Mouse (Mus musculus) gastrocnemius, postnatal 36 days (tissue): ENCODE results near the gene Cpt1b. TPM values are rescaled to one million over a fixed set of nuclear protein-coding genes. Genes with fewer than 3 reads are reported as not detected.
"Not testable (repeated sequence)": the region's sequence is repeated elsewhere in the genome, so short reads cannot be mapped to it uniquely, and the experiment has no call there.

Experiments
- DNase-seq, 2 experiments: peaks; one replicate each; pipeline ENCODE4 v3.0.0; 2022
- intact Hi-C: fragments of 180-260 bp; cut with DNase I; formaldehyde crosslinking; loops from one replicate; pipeline ENCODE4 v1.15.1; 2025
- total RNA-seq, 2 experiments: library from RNA; stranded (reverse); gene quantifications; 2 replicates each; pipeline ENCODE4 v1.2.3; 2021

Cpt1b gene
- total RNA-seq, 2 experiments from 2014 or later: 255 to 278 TPM

DNA sequence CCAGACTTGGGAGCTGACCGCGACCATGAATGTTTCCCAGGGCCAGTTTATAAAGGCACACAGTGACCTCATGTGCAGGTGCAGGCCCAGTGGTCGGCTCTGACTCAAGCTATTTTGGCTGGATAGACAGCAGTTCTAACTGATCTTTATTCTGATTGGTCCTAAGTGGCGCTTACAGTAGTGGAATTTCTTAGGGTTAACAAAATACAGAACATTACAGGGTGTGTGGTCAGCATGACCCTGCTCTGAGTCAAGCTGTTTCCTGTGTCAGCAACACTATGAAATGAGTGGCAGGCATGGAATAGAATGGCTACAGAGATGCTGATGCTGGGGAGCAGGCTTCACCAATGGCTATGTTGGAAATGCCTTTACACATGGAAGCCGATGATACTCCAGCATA lies 10.2 kb upstream of the Cpt1b start:
- intact Hi-C loops: no loop called here

DNA sequence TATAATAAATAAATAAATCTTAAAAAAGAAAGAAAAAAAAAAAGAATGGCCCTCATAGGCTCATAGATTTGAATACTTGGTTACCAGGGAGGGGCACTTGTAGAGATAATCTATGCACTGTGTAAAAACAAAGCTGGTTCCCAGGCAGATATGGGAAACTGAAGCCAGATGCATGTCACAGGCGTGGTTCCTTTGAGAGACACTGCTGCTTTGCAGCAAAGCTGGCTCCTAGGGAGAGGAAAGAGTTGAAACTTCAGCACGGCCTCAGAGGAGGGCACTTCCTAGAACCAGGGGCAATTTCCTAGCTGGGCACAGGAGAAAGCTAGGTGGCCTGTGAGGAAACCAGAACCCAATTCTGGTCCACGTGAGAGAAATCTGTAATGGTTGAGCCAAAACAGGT lies 8.5 kb upstream of the Cpt1b start:
- intact Hi-C loops: no loop called here
- DNase-seq: no peak

More for the DNA sequence above, 10.2 kb upstream of the Cpt1b start:
- DNase-seq: no peak

DNA sequence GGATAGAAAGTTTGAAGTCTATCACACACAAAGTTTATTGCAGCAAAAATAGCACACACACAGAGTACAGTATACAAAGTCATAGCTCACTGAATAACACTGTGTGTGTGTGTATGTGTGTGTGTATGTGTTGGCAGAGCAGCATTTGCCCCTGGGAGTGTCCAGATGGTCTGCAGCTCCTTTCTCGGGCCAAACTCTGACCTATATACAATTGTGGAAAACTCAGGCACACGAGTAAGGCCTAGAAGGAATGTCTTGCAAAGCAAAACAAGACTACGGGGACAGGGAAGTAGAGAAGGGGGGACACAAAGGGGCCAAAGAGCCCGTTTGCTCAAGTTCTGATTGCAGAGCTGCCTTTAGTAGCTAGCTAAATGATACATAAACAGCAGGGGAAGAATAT lies 7.3 kb upstream of the Cpt1b start:
- DNase-seq: no peak

DNA sequence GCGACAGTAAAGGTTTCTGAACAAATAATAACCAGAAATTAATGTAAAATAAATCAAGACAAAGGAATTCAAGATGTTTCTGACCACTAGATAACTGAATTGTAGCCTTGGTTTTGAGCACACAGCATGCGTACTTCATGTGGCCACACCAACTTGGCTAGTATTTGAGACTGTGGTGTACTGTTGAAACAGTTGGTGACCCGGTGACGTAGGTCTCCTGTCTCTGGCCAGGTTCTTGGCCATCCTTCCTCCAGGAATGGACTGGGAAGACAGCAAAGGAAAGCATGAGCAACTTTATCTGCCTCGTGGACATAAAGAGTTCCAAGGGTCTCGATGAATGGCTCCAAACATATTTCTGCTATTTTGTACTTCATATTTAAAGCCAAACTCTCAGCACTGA lies 6.1 kb upstream of the Cpt1b start:
- no peak for DNase-seq
- intact Hi-C loops: no loop called here

More for the DNA sequence above, 7.3 kb upstream of the Cpt1b start:
- intact Hi-C loops: no loop called here

DNA sequence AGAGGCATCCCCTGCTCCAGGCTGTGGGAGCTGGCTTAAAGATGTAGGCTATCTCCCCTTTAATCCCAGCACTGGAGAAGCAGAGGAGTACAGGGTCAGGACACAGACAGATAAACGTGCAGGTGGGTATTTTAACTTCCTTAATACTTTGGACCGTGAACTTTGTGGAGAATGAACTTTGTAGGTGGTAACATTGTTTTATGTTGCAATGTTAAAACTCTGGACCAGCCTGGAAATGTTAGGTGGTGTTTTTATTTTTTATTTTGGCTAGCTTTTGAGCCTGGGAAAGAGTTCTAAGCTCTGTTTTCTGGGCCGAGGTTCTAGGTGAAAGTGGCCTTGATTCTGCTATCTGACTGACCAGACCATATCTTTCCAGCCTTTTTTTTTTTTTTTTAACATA lies 5.6 kb upstream of the Cpt1b start:
- intact Hi-C loops: no loop called here
- DNase-seq: no peak

DNA sequence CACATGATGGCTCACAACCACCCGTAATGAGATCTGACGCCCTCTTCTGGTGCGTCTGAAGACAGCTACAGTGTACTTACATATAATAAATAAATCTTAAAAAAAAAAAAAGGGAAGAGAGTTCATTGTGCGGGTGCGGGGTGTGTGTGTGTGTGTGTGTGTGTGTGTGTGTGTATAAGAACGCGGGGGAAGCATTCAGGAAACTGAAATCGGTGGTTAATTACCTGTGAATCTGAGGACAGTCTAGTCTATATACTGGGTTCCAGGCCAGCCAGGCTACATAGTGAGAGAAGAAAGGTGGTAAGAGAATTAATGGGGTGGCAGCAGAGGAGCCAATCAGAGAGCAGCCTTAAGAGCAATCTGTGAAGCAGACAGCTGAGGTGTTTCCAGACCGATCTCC lies 5.1 kb upstream of the Cpt1b start:
- intact Hi-C loops, DNase-seq: not testable (repeated sequence)

DNA sequence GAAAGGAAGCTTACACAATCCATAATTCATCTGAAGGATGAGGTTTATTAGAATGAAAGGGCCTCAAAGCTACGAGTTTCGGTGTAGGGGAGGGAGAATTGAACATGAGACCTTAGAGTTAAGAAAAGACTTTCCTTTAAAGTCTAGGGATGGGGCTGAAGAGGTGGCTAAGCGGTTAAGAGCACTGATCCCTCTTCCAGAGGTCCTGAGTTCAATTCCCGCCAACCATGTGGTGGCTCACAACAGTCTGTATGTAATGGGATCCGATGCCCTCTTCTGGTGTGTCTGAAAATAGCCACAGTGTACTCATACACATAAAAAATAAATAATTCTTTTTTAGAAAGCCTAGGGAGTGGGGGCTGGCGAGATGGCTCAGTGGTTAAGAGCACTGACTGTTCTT lies 4.7 kb upstream of the Cpt1b start:
- intact Hi-C loops: no loop called here
- no peak for DNase-seq

DNA sequence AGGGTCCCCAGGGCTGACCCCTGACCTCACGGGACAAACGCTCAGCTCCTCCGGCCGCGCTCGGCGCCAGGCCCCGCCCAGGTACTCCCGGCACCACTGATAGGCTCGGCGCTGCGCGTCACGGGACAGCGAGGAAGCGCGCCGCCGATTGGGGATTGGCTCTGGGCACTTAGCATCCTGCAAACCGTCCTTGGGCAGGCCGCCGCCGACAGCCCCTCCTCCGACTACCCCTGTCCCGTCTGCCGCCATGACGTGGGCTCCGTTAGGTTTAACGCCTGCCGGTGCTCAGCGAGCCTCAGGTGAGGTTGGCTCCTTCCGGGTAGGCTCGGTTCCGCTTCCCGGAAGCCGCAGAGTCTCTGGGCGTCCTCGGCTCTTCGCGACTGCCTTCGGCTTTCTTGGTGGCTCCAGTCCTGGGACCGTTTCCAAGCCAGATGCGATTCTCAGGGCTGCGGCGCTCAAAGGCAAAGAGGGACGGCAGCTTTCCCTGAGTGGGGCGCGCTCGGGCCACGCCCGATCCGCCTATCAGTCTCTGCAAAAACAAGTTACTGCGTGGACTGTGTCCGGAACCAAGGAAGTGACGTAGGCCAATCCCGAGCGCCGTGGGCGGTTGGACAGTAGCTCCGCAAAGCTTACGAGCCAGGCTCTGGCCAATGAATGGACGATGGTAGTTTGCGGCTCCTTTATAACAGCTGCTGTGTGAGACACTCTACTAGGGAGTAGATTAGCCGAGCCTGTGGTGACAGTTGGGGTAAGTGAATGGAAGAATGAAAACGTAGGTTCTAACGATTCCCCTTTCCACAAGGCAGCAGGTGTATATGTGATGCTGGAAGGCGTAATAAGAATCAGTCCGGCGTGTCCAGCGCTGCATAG lies 3.9 kb upstream of the Cpt1b start, which contains the start of the genes C730034F03Rik, Gm44502 and Chkb:
C730034F03Rik (plus strand) TSS at position 238 of the 870 bp plus-strand sequence.
Gm44502 (minus strand) TSS at position 345 of the 870 bp plus-strand sequence.
Chkb (minus strand) TSS at position 557 of the 870 bp plus-strand sequence.
- intact Hi-C loops: loop anchor here (5.0 kb wide), 1 partner anchor 57 kb away; the partner anchor contains the start of gene Sco2
- peak; percentile 86 to 87 for DNase-seq

DNA sequence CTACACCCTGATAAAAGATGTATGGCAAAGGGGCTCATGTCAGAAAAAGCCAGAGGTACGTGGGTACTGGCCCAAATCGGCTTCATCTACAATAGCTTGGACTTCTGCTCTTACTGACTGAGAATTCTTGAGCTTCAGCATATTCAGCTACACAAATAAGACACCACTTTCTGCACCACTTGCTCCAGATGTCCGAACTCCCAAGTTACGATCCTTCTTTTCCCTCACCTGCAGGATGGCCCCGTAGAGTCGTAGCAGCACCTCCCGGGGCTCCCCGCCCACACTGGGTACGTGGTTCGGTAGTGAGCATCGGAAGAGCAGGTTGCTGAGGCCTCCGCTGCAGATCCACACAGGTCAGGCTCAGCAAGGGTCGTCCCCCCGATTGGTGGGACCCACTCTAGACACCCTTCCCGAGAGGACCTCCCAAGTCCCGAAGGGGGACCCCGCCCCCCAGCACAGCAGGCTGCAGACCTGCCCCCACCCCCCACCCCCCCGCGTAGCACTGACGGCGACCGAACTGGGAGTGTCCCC lies 3.2 kb upstream of the Cpt1b start:
- intact Hi-C loops: loop anchor here (5.0 kb wide), 1 partner anchor 57 kb away; the partner anchor contains the start of gene Sco2
- DNase-seq: no peak

DNA sequence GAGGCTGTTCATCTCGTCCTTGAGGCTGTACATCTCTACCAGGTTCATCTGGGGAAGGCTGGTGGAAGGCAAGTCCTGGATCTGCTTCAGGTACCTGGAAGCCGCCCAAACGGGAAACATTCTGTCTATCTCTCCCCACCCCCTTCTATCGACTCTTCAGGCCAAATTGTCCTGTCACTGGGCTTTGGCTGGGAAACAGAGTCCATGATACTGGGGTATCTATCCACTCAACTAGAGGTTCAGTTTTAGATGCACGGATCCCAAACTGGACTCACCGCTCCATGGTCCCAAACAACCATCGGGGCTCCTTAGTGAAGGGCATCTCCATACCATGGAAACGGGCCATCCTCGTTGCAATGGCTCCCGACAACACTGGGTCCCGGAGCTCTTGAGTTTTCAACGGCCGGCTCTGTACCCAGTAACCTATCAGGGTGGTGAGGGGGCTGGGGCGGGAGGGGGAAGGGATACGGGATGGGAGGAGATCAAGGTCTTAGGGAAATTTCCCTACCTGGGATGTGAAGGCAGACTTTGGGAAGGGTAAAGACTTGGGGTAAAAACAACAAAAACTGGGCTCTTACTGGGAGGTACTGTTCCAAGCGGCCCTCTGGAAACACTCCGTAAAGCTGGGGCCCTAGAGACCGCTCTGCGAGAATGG lies 2.6 kb upstream of the Cpt1b start:
- intact Hi-C loops: loop anchor here (5.0 kb wide), 1 partner anchor 56 kb away; the partner anchor contains the start of gene Sco2
- no peak for DNase-seq

DNA sequence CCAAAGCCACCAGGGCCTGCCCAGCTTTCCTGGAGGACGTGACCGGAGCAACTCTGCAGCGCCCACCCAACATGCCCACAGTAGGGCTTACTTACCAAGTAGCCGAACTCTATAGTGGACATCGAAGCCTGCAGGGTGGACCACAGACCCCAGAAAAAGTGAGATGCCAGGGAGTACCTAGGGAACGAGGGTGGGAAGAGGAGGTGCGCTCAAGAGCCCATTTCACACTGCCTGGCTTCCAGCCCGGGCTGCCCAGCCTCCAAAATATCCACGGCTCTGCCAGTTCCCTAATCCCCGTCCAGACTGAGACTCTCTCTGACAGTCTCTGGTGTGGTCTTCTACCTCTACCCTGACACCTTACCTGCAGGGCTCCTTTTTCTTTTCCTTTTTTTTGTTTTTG lies 1.1 kb upstream of the Cpt1b start:
- DNase-seq: no peak
- intact Hi-C loops: loop anchor here (5.0 kb wide), 1 partner anchor 54 kb away; the partner anchor contains the start of gene Sco2

DNA sequence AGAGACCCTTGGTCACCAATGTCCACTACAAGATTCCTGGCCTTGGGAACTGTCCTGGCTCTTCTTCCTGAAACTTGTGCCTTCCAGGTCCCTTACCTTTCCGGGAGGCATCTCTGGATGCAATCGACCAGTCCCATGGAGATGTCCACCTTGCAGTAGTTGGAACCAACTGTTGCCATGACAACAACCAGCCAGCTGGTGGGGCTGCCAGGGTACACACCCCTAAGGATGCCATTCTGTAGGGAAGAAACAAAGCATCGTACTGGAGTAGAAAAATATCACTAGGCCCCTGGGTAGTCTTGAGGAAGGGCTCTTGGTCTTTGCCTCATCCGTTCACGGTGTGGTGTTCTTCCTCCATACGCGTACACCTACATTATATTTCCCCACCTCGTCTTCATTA lies 1.0 kb downstream of the Cpt1b start:
- DNase-seq: no peak
- intact Hi-C loops: loop anchor here (5.0 kb wide), 1 partner anchor 52 kb away; the partner anchor contains the start of gene Sco2

DNA sequence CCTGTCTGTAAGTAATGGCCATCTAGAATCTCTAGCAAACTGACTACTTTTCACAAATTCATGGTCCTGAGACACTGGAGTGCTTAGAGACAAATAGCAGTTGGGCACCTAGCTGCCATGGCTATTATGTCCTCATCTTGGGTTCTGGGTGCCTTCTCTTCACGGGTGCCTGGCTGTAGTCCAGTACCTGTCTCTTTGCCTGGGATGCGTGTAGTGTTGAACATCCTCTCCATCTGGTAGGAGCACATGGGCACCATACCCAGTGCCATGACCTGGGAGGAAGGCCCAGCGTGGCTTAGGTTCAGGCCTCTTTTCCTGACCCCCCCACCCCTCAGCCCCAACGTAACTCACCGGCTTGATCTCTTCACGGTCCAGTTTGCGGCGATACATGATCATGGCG lies 3.7 kb downstream of the Cpt1b start:
- DNase-seq: no peak
- intact Hi-C loops: no loop called here

DNA sequence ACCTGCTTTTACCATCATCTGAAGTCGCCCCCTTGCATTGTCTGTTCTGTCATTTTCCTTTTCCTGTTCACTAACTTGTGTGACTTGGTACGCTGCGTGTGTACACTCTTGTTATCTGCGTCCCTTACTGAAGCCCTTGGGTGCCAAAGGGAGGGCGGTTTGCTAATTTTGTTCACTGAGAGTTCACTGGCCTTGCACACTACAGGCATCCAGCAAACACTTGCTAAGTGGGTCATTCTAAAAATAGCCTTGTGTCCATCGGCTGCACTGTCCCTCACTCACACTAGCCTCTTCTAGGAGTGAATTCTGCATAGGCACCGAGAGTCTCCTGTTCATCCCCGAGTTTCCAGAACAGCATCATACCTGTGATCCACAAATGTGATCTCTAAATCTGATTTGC lies 10.4 kb downstream of the Cpt1b start:
- DNase-seq: no peak
- intact Hi-C loops: no loop called here

DNA sequence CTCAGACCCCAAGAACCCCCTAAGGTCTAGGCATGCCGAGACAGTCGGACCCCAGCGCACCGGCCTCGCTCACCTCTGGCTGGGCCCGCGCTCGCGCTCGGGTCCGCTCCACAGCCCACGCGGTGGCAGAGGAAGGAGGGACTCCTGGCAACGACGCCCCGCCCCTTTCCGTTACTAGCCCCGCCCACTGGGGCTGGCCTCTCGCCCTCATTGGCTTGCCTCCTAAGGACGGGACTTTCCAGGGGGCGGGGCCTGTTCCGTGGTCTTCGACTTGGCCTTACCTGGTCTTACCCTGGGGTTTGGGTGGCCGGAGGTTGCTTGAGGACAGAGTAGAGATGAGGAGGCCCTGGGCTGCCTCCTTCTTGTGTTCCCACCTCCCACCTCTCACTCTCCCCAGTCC lies 15.5 kb downstream of the Cpt1b start, which contains the start of gene Syce3:
Syce3 (minus strand) TSS at position 386 of the 400 bp plus-strand sequence.
- intact Hi-C loops: no loop called here
- DNase-seq: no peak

DNA sequence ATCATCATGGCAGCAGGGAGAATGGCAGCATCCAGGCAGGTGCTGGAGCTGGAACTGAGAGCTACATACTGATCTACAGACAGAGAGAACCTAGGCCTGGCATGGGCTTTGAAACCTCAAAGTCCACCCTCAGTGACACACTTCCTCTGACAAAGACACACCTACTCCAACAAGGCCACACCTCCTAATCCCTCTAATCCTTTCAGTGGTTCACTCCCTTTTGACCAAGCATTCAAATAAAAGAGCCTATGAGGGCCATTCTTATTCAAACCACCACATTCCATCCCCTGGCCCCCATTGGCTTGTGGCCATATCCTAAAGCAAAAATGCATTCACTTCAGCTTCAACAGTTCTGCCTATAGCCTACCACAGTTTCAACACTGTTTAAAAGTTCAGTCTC lies 19.0 kb downstream of the Cpt1b start:
- intact Hi-C loops: no loop called here
- no peak for DNase-seq

DNA sequence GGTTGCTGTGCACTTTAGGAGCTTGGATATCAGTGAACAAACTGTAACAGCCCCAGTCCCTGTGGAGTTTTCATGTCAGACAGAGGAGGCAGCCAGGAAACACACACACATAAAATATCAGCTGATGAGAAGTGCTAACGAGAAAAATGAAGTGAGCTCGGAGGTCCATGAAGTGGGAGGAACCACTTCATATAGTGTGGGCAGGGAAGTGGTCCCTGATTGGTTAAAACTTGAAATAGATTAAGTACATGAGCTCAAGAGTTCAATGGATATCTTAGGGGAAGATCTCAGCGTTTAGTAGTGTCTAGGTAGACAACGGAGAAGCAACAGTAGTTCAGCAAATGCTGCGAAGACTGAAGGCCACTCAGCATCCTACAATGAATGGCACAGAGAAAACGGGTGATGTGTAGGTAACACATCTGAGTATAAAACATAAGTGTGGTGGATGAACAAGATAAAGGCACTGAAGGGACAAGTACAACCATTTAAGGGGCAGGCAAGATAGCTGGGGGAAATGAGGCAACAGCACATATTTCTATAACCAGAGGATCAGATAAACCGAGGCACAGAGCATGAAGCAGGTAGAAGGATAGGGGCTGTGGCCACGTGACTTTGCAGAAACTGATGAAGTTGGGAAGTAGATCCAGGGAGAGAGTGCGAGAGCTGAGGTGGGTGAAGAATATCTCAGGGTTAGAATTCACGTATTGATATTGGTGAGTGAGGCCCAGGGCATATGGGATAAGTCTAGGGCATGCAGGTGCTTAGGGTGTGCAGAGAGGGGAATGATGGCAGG lies 20.6 kb downstream of the Cpt1b start:
- no peak for DNase-seq
- intact Hi-C loops: no loop called here

DNA sequence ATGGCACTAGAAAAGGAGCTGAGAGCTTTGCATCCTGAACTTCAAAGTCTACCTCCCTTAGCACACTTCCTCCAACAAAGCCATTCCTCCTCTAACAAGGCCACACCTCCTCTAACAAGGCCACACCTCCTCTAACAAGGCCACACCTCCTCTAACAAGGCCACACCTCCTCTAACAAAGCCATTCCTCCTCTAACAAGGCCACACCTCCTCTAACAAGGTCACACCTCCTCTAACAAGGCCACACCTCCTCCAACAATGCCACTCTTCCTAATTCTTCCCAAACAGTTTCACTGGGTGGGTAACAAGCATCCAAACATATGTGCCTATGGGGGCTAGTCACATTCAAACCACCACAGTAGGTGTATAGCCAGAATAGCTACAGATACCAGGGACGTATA lies 23.2 kb downstream of the Cpt1b start:
- no peak for DNase-seq
- intact Hi-C loops: no loop called here

DNA sequence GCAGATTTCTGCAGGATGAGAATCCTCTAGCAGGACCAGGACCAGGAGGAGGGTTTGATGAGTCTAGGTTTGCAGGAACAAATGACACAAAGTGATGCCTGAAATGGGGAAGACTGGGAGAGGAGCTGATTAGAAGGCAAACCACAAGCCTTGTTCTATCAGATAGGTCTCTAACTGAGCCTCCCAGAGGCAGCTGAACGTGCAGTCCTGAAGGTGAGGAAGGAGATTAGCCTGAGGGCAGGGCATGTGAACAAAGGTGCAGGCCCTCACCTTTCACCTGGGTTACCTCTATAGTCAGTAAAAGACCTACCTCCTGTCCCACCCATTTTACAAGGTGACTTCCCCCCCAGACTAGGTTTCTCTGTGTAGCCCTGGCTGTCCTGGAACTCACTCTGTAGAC lies 25.9 kb downstream of the Cpt1b start:
- intact Hi-C loops: no loop called here
- no peak for DNase-seq

DNA sequence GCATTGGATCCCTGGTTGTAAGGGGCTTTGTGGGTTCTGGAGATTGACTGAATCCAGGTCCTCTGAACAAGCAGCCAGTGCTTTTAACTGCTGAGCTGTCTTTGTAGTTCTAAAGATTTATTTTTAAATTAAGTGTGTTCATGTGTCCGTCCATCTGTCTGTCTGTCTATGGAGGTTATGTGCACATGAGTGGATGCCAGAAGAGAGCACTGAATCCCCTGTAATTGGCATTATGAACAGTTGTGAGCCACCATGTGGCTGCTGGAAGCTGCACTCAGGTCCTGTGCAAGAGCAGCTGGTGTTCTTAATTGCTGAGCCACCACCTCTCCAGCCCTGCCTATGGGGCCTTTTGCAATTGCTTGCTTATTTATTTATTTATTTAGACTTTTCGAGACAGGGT lies 27.5 kb downstream of the Cpt1b start:
- intact Hi-C loops: no loop called here
- DNase-seq: no peak
